Mouse (Mus musculus) small intestine, adult 2 months (tissue): ENCODE results near the gene Kmt5c. TPM values are rescaled to one million over a fixed set of nuclear protein-coding genes. Genes with fewer than 3 reads are reported as not detected.
A peak's percentile ranks its signal among the peaks of the same experiment; 100 is the strongest.

Experiments used
- H3K27ac ChIP-seq: fragments of 200-500 bp; 2 replicates; pipeline ENCODE4 v1.5.1; 2012; ENCODE audit warnings: low read depth, low read length, control low read depth, inconsistent platforms; ENCODE audit not compliant: insufficient read depth
- H3K27me3 ChIP-seq: fragments of 200-500 bp; 2 replicates; pipeline ENCODE4 v1.6.1; 2012; ENCODE audit warnings: mild to moderate bottlenecking, moderate library complexity, low read length, inconsistent platforms; ENCODE audit not compliant: control insufficient read depth, insufficient read depth
- H3K36me3 ChIP-seq: fragments of 200-500 bp; 2 replicates; pipeline ENCODE4 v1.6.1; 2012; ENCODE audit warnings: mild to moderate bottlenecking, low read length, control low read depth, inconsistent platforms; ENCODE audit not compliant: control insufficient read depth, insufficient read depth
- H3K4me1 ChIP-seq: fragments of 200-500 bp; 2 replicates; pipeline ENCODE4 v1.6.1; 2012; ENCODE audit warnings: low read length, inconsistent platforms, mixed read lengths; ENCODE audit not compliant: control insufficient read depth, insufficient read depth, insufficient read length
- H3K4me3 ChIP-seq: fragments of 200-500 bp; 2 replicates; pipeline ENCODE4 v1.5.1; 2012; ENCODE audit warnings: low read depth, mild to moderate bottlenecking, control low read depth, inconsistent platforms, low read length, moderate library complexity
- CTCF ChIP-seq: fragments of 200-500 bp; IDR thresholded peaks from 2 replicates; pipeline ENCODE4 v1.5.1; 2012; ENCODE audit warnings: low read depth, mild to moderate bottlenecking, control low read depth, inconsistent platforms, low read length, moderate library complexity, mixed read lengths; ENCODE audit not compliant: insufficient replicate concordance, insufficient read length; ENCODE audit errors: extremely low read depth
- POLR2A ChIP-seq: fragments of 200-500 bp; IDR thresholded peaks from 2 replicates; pipeline ENCODE4 v1.6.1; 2012; ENCODE audit warnings: low read depth, mild to moderate bottlenecking, control low read depth, inconsistent platforms, low read length, moderate library complexity
- whole genome bisulfite sequencing: fragments of 180-500 bp; shearing (Covaris S2); methylation state at CpG from one replicate; pipeline ENCODE4 v1.1.7; 2018; 5-methylcytosine and 5-hydroxymethylcytosine counted together
- polyA plus RNA-seq: library from polyadenylated mRNA; depleted of rRNA; stranded (reverse); fragments of >200 nt; gene quantifications from 2 replicates; pipeline ENCODE4 v1.2.3, GENCODE M21; 2012

Gene Kmt5c
- polyA plus RNA-seq, 1 experiment: 254 TPM

GRCm38 (mm10) chr7:4759670-4760069, 19.8 kb downstream of the Kmt5c start:
- Histone ChIP-seq H3K27me3 (no peaks in the 10 kb centered on the region), H3K36me3 (no peaks in the 10 kb centered on the region), H3K4me1 (peaks cover 2% of the 10 kb centered on the region; the same call in 1 of the 2 replicates), H3K4me3 (no peak overlapping the region), H3K27ac (no peak overlapping the region)
- 37% methylated on average over 1 of the region's 1 CpGs for WGBS
- TF ChIP-seq CTCF (no peak), POLR2A (no peak)

- Histone ChIP-seq H3K4me1 (peaks cover 6% of the 10 kb centered on the region; the same call in 1 of the 2 replicates), H3K36me3 (no peaks in the 10 kb centered on the region), H3K4me3 (no peak overlapping the region), H3K27me3 (no peaks in the 10 kb centered on the region), H3K27ac (peak overlapping the region; percentile 69)
- 12% methylated on average over 4 of the region's 4 CpGs for WGBS
- TF ChIP-seq POLR2A (no peak), CTCF (no peak)
Measured at GRCm38 (mm10) chr7:4764946-4765710, 25.2 kb downstream of the Kmt5c start.

- Histone ChIP-seq H3K4me1 (no peaks in the 10 kb centered on the region), H3K27me3 (peaks cover 8% of the 10 kb centered on the region), H3K36me3 (no peaks in the 10 kb centered on the region), H3K27ac (no peak within 1 kb of the TSS), H3K4me3 (no peak within 1 kb of the TSS)
- WGBS: 71% methylated on average over 5 of the region's 5 CpGs
- no peak for TF ChIP-seq POLR2A
- TF ChIP-seq CTCF: no peak
Measured at GRCm38 (mm10) chr7:4771202-4771601, 31.3 kb downstream of the Kmt5c start, which contains the start of gene Fam71e2. Gene Fam71e2, minus strand, starts transcription at chr7:4771302.

- TF ChIP-seq POLR2A: no peak
- no peak for TF ChIP-seq CTCF
- 52% methylated on average over 10 of the region's 10 CpGs for WGBS
- Histone ChIP-seq H3K27me3 (peaks cover 32% of the 10 kb centered on the region), H3K4me1 (no peaks in the 10 kb centered on the region; the same call in none of the 2 replicates), H3K4me3 (no peak overlapping the region), H3K27ac (no peak overlapping the region), H3K36me3 (no peaks in the 10 kb centered on the region)
Measured at GRCm38 (mm10) chr7:4776131-4776530, 36.2 kb downstream of the Kmt5c start.

- Histone ChIP-seq H3K4me3 (peak overlapping the region; percentile 63), H3K27ac (no peak overlapping the region), H3K27me3 (peaks cover 35% of the 10 kb centered on the region), H3K4me1 (no peaks in the 10 kb centered on the region; the same call in none of the 2 replicates), H3K36me3 (no peaks in the 10 kb centered on the region)
- WGBS: 2% methylated on average over 55 of the region's 56 CpGs
- TF ChIP-seq POLR2A (no peak), CTCF (no peak)
Measured at GRCm38 (mm10) chr7:4776861-4777830, 37.2 kb downstream of the Kmt5c start.

GRCm38 (mm10) chr7:4777851-4778637, 38.1 kb downstream of the Kmt5c start:
- H3K4me1 ChIP-seq: no peaks in the 10 kb centered on the region; the same call in none of the 2 replicates
- TF ChIP-seq POLR2A (no peak), CTCF (no peak)
- peaks cover 35% of the 10 kb centered on the region for H3K27me3 ChIP-seq
- H3K36me3 ChIP-seq: no peaks in the 10 kb centered on the region
- no peak overlapping the region for H3K4me3 ChIP-seq
- no peak overlapping the region for H3K27ac ChIP-seq
- WGBS: 21% methylated on average over 19 of the region's 20 CpGs
